Mouse (Mus musculus): Measurements from ENCODE around the gene Arsg. TPM values are rescaled to one million over a fixed set of nuclear protein-coding genes. Genes with fewer than 3 reads are reported as not detected.
A peak's percentile ranks its signal among the peaks of the same experiment; 100 is the strongest.

The Arsg gene
- under 1 TPM; 0.84 to 0.86 TPM for total RNA-seq (2021)
- long read RNA-seq, experiment 1, partial matches to known transcripts, result 0 of 3 reads
- long read RNA-seq, experiment 1, other reads (novel, unspliced or antisense), result 3 of 3 reads
- long read RNA-seq, experiment 2, partial matches to known transcripts, result 0 of 4 reads
- long read RNA-seq, experiment 2, other reads (novel, unspliced or antisense), result 2 of 4 reads

GRCm38 (mm10) chr11:109473171-109474085, at the start of gene Arsg, which contains the start of gene Slc16a6:
Gene Arsg, plus strand, starts transcription at chr11:109473374.
Gene Slc16a6, minus strand, starts transcription at chr11:109473598.
- TF ChIP-seq CTCF (IDR thresholded peaks at IDR 0.05), result no peak
- Histone ChIP-seq H3K4me3 (peak within 1 kb of the TSS; percentile 91), H3K27ac (peak within 1 kb of the TSS; percentile 89)
- intact Hi-C loops (cut with DNase I), result loop anchor here (5.0 kb wide), 1 partner anchor 99 kb away; no protein-coding TSS in a partner anchor
- DNase-seq, result peak; percentile 85

GRCm38 (mm10) chr11:109425392-109426271, 47.5 kb upstream of the Arsg start, which contains the start of gene Amz2:
Gene Amz2, plus strand, starts transcription at chr11:109425946.
- Histone ChIP-seq H3K4me3 (peak within 1 kb of the TSS; percentile 87), H3K27ac (peak within 1 kb of the TSS; percentile 89)
- TF ChIP-seq CTCF (IDR thresholded peaks at IDR 0.05), result peak; percentile 91
- intact Hi-C loops (cut with DNase I), result loop anchor here (1.0 to 2.0 kb wide), 3 partner anchors 55 to 94 kb away; partner anchors contain the start of gene Gna13
- peak; percentile 99 for DNase-seq

- TF ChIP-seq CTCF (IDR thresholded peaks at IDR 0.05), result no peak
- no peak for DNase-seq
- peak overlapping the region; percentile 87 for H3K4me3 ChIP-seq
- intact Hi-C loops (cut with DNase I), result no loop called here
- peak overlapping the region; percentile 89 for H3K27ac ChIP-seq
These were observed 46.9 kb upstream of the Arsg start for GRCm38 (mm10) chr11:109426272-109426586.

GRCm38 (mm10) chr11:109427353-109427752, 45.8 kb upstream of the Arsg start:
- Histone ChIP-seq H3K4me3 (no peak overlapping the region), H3K27ac (no peak overlapping the region)
- intact Hi-C loops (cut with DNase I), result no loop called here
- TF ChIP-seq CTCF (IDR thresholded peaks at IDR 0.05), result no peak
- no peak for DNase-seq

- TF ChIP-seq CTCF (IDR thresholded peaks at IDR 0.05), result no peak
- H3K27ac ChIP-seq, result no peak overlapping the region
- intact Hi-C loops (cut with DNase I), result no loop called here
- H3K4me3 ChIP-seq, result no peak overlapping the region
- no peak for DNase-seq
These were observed 38.9 kb upstream of the Arsg start for GRCm38 (mm10) chr11:109434233-109434798.

GRCm38 (mm10) chr11:109436889-109437288, 36.3 kb upstream of the Arsg start:
- H3K27ac ChIP-seq, result no peak overlapping the region
- no peak overlapping the region for H3K4me3 ChIP-seq
- intact Hi-C loops (cut with DNase I), result no loop called here

GRCm38 (mm10) chr11:109439209-109439608, 34.0 kb upstream of the Arsg start:
- H3K27ac ChIP-seq, result peak overlapping the region; percentile 75
- no peak for DNase-seq
- intact Hi-C loops (cut with DNase I), result no loop called here
- peak overlapping the region; percentile 81 for H3K4me3 ChIP-seq
- TF ChIP-seq CTCF (IDR thresholded peaks at IDR 0.05), result no peak

More at GRCm38 (mm10) chr11:109436889-109437288, 36.3 kb upstream of the Arsg start:
- TF ChIP-seq CTCF (IDR thresholded peaks at IDR 0.05), result no peak
- no peak for DNase-seq

GRCm38 (mm10) chr11:109439829-109440340, 33.3 kb upstream of the Arsg start:
- intact Hi-C loops (cut with DNase I), result no loop called here
- peak; percentile 86 for DNase-seq
- Histone ChIP-seq H3K27ac (peak overlapping the region; percentile 75), H3K4me3 (peak overlapping the region; percentile 81)
- peak; percentile 52 for TF ChIP-seq CTCF (IDR thresholded peaks at IDR 0.05)

GRCm38 (mm10) chr11:109440641-109441040, 32.5 kb upstream of the Arsg start:
- DNase-seq, result no peak
- Histone ChIP-seq H3K27ac (no peak overlapping the region), H3K4me3 (peak overlapping the region; percentile 81)
- no peak for TF ChIP-seq CTCF (IDR thresholded peaks at IDR 0.05)
- intact Hi-C loops (cut with DNase I), result no loop called here

GRCm38 (mm10) chr11:109441119-109441518, 32.1 kb upstream of the Arsg start:
- intact Hi-C loops (cut with DNase I), result no loop called here
- peak; percentile 67 for TF ChIP-seq CTCF (IDR thresholded peaks at IDR 0.05)
- DNase-seq, result peak; percentile 37
- H3K4me3 ChIP-seq, result no peak overlapping the region
- H3K27ac ChIP-seq, result no peak overlapping the region

GRCm38 (mm10) chr11:109442166-109442730, 30.9 kb upstream of the Arsg start:
- no peak overlapping the region for H3K4me3 ChIP-seq
- no peak overlapping the region for H3K27ac ChIP-seq
- no peak for DNase-seq
- intact Hi-C loops (cut with DNase I), result no loop called here
- no peak for TF ChIP-seq CTCF (IDR thresholded peaks at IDR 0.05)

Measured in gastrocnemius, adult 2 months (tissue).